Mouse (Mus musculus): ENCODE measurements around the gene Gm21985.
"Not testable (repeated sequence)": the region's sequence is repeated elsewhere in the genome, so short reads cannot be mapped to it uniquely, and the experiment has no call there.

Gm21985 gene

DNA sequence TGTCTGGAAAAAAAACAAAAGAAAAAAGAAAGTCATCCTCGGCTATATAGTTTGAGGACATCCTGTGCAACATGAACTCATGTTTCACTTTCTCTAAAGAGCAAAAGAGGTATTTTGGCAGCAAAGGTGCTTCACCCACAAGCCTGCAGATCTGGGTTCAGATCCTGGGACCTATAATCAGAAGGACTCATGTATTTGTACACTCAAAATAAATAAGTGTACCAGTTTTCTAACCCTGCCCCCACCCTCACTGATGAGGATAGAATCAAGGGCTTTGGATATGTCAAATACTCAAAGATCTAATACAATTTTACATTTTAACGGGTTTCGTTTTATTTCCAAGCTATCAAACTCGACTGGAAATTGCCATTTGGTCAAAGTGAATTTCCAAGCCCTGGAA lies 1.8 kb upstream of the Gm21985 start:
- no peak for DNase-seq (ENCODE audit: low spot score in 2 of 2)

GRCm38 (mm10) chr2:112265448-112266241 lies 469 bp upstream of the Gm21985 start, which contains the start of gene Slc12a6:
Gene Slc12a6 (plus strand): TSS chr2:112265825.
- peak; percentile 95 to 98 for DNase-seq (ENCODE audit: low spot score in 2 of 2)

- DNase-seq (ENCODE audit: low spot score in 2 of 2), result no peak
Measured at GRCm38 (mm10) chr2:112266780-112267179, 666 bp downstream of the Gm21985 start.

DNA sequence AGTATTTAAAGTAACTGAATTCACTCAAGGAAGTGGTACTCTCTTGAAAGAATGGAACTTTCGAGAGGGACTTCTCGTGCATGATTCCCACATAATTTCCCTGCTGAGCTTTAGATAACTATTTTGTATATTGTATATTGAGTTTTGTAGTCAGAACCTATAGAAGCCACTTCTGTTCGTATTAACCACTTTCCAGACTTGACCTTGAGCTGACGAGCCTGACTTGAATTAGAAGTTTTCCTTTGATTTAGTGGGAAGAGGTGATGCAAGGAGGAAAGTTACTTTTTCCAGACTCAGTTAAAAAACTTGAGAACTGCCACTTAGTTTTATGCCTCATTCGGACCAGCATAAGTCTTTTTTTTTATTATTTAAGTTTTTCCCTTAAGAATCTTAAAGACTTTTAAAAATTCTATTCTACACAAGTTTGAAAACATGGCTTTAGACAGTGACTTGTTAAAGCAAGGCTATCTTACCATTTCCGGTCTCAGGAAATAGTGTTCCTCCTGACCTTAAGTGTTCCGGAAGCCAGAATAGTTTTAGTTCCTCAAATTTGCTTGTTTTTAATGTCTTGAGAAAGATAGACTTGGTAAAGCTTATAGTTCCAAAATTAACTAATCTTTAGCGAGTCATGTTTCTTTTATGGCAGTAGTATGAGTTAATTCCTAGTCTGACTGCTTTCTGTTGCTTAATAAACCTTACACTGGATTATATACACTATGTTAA lies 1.6 kb downstream of the Gm21985 start:
- no peak for DNase-seq (ENCODE audit: low spot score in 2 of 2)

GRCm38 (mm10) chr2:112270011-112270410 lies 3.9 kb downstream of the Gm21985 start:
- DNase-seq (ENCODE audit: low spot score in 2 of 2), result no peak

DNA sequence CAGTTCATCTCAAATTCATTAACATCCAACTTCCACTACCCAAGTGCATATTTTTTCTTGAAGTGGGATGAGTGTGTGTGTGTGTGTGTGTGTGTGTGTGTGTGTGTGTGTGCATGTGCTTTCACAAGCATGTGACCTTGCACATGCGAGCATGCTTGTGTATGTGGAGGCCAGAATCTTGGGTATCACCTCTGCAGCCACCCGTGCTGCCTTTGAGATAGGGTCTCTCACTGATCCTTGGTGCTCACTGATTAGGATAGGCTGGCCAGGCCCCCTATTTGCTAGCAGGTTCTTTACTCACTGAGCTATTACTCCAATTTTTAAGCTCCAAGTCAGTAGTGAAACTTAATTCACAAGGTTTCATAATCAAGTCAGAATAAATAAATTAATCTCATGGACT lies 6.8 kb downstream of the Gm21985 start:
- DNase-seq (ENCODE audit: low spot score in 2 of 2), result no peak

DNA sequence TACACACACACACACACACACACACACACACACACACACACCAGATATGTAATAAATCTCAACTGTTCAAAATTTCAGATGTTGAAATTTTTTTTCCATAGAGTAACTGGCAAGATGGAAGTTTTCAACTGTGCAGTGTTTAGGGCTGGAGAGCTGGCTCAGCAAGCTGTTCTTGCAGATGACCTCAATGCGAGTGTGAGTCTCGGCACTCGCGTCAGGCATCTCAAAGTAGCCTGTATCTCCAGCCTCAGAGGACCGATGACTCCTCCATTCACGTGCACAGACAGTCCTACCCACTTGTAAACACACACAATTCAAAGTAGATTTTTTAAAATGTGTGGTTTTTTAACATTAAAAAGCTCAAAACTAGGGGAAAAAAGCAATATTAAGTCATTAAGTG lies 7.4 kb downstream of the Gm21985 start:
- DNase-seq (ENCODE audit: low spot score in 2 of 2), result no peak

GRCm38 (mm10) chr2:112276870-112277269 lies 10.8 kb downstream of the Gm21985 start:
- DNase-seq (ENCODE audit: low spot score in 2 of 2), result no peak

DNA sequence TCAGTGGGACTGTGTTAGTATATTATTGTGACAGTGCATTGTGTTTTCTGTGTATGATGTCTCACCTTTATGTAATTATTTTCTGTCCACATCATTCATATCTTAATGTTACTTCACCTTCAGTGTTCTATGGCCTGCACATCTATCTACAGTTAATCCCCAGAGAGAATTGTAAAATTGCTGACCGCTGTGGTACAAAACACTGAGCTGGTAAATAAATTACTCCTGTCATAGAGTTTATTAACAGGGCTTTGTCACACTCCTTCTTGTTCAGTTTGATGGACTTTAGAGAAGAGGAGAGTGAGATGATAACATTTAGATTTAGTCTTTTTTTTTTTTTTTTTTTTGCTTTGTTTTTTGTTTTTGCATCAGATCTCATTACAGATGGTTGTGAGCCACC lies 16.7 kb downstream of the Gm21985 start:
- DNase-seq (ENCODE audit: low spot score in 2 of 2), result no peak

- peak in 1 of 2 experiments; percentile 62 for DNase-seq (ENCODE audit: low spot score in 2 of 2)
Measured at GRCm38 (mm10) chr2:112284363-112285030, 18.4 kb downstream of the Gm21985 start.

- no peak for DNase-seq (ENCODE audit: low spot score in 2 of 2)
Measured at GRCm38 (mm10) chr2:112285031-112285390, 18.9 kb downstream of the Gm21985 start.

DNA sequence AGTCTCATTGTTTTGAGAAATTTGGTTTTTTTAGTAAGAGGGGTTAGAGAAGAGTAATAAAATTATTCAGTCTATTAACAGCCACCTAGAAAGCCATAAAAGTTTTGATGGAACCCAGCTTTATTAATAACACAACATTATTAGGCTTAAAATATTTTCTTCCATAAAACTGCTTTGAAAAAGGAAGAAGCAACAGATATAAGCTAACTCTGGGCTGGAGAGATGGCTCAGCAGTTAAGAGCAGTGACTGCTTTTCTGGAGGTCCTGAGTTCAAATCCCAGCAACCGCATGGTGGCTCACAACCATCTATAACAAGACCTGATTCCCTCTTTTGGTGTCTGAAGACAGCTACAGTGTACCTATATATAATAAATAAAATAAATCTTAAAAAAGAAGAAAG lies 19.9 kb downstream of the Gm21985 start:
- DNase-seq (ENCODE audit: low spot score in 2 of 2), result not testable (repeated sequence)

- no peak for DNase-seq (ENCODE audit: low spot score in 2 of 2)
Measured at GRCm38 (mm10) chr2:112287059-112287458, 20.9 kb downstream of the Gm21985 start.

DNA sequence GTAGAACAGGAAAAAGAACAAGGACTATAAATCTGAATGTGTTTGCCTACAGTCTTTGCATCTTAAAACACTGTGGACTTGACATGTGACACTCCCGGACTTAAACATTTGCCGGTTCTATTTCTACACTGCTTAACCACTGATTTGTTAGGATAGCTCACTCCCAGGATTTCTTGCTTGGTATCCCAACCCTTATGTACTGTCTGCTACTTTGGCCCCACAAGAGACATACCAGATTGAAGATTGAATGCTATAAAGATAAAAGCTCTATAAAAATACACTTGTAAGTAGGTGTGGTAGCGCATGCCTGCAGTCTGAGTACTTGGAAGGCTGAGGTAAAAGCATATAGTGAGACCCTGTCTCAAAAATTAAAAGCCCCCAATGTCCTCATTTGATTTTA lies 23.4 kb downstream of the Gm21985 start:
- DNase-seq (ENCODE audit: low spot score in 2 of 2), result no peak

- no peak for DNase-seq (ENCODE audit: low spot score in 2 of 2)
Measured at GRCm38 (mm10) chr2:112292823-112293222, 26.7 kb downstream of the Gm21985 start.

DNA sequence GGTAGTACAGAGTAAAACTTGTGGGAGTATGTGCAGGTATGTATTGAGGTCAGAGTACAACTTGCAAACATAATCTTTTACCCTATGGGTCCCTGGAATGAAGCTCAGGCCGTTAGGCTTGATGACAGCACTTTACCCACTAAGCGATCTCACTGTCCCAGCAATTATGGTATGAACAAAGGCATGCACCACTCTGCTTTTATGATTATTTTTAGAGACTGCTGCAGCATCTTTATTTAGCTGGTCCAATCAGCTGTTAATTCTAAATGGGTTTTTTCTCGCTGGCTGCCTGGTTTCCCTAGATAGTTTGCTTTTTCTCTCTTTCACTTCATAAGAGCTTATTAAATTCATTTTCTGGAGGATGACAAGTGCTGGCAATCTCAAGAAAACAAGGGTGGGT lies 30.1 kb downstream of the Gm21985 start:
- DNase-seq (ENCODE audit: low spot score in 2 of 2), result no peak

DNA sequence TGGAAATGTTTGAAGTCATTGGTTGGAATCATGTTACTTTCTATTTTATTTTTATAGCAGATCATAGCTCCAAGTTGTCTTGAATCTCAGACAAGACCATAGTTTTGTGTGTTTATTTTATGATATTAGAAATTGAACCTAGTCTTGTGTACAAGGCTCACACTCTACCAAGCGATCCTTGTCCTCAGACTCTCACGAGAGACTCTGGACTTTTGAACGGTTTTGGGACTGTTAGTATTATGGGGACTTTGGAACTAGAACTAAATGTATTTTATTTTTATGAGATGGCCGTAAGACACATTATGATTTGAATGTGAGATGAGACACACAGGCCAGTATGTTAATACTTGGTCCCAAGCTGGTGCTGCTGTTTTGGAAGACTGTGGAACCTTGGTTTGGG lies 32.1 kb downstream of the Gm21985 start:
- no peak for DNase-seq (ENCODE audit: low spot score in 2 of 2)

- DNase-seq (ENCODE audit: low spot score in 2 of 2), result no peak
Measured at GRCm38 (mm10) chr2:112308671-112309070, 42.6 kb downstream of the Gm21985 start.

DNA sequence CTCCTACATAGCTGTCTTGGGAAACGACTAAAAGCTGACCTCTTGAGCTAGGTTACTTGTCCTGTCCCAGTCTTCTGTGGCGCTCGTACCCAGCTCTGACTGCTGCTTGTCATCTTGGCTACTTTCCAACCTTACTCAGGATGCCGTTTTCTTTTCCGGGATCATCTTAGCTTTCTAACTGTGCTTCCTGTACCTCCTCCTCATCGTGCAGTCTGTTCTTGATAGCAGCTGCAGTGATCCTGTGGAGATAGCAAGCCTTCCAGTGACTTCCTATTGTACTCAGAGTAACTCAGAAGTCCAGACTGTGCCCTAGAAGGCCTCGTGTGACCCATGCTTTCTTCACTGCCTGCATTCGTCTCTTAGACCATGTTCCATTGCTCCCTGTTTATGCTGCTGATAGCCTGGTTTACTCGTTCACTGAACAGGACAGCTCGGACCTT lies 43.1 kb downstream of the Gm21985 start:
- DNase-seq (ENCODE audit: low spot score in 2 of 2), result no peak

DNA sequence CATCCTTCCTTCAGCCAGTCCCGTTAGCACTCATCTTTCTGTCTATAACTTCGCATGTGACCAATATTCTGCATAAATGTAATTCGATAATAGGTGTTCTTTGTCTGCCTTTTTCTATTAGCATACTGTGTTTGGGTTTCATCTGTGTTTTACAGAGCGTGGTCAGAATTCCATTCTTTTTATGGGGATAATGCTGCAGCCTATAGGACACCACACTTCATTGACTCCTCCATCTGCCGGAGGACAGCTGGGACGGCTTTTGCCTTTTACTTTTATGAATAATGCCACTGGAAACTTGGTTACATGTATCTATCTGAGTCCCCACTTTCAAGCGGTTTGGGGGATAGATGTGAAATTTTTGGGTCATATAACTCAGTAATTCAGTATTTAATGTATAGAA lies 49.5 kb downstream of the Gm21985 start:
- DNase-seq (ENCODE audit: low spot score in 2 of 2), result no peak

DNA sequence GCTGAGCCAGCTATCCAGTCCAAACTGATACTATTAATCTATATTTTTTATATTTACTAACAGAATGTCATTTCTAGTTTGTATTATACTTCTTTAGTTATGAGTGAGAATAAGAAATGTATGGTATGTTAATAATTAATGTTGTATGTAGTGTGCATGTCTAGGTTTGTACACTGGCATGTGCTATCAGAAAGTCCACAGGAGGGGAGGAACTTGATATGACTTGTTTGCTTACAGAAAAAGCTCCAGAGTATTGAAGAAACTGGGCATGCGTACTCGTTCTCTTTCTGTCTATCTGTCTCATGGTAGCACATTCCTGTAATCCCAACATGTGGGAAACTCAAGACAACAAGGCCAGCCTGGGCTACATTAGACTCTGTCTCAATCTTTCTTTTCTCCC lies 52.1 kb downstream of the Gm21985 start:
- no peak for DNase-seq (ENCODE audit: low spot score in 2 of 2)

- DNase-seq (ENCODE audit: low spot score in 2 of 2), result no peak
Measured at GRCm38 (mm10) chr2:112318905-112319304, 52.8 kb downstream of the Gm21985 start.
